Mouse (Mus musculus): ENCODE data around the gene Baz1a. TPM values are rescaled to one million over a fixed set of nuclear protein-coding genes. Genes with fewer than 3 reads are reported as not detected.

Baz1a gene
- polyA plus RNA-seq, 2 experiments: 17.7 to 26.4 TPM

- WGBS (ENCODE audit: insufficient replicate concordance): 50% methylated on average over 6 of the region's 6 CpGs
- DNase-seq (ENCODE audit: low read depth in 3 of 3, low spot score in 3 of 3): no peak
- Histone ChIP-seq H3K9me3 (ENCODE audit: control insufficient read depth, low read length) (no peaks in the 10 kb centered on the region), H3K4me3 (ENCODE audit: insufficient read depth in 1 of 2, low read depth in 2 of 2, low read length in 2 of 2) (no peak overlapping the region), H3K36me3 (replicated peaks; ENCODE audit: control insufficient read depth, insufficient read depth, low read depth) (no peaks in the 10 kb centered on the region), H3K4me2 (ENCODE audit: low read depth) (no peak overlapping the region), H3K27ac (peak overlapping the region; percentile 65), H3K27me3 (ENCODE audit: control insufficient read depth, insufficient read depth, low read length) (no peaks in the 10 kb centered on the region), H3K4me1 (replicated peaks; ENCODE audit: control insufficient read depth in 2 of 2, insufficient read depth in 2 of 2, low read length in 1 of 2) (peaks cover 39 to 47% of the 10 kb centered on the region in 2 experiments), H3K9ac (replicated peaks) (no peak overlapping the region)
- TF ChIP-seq EP300 (IDR thresholded peaks at IDR 0.05; ENCODE audit: low read depth) (peak; percentile 53; the same call in 1 of the 2 replicates), CTCF (IDR thresholded peaks at IDR 0.05; ENCODE audit: low read depth) (no peak)
- ATAC-seq (ENCODE audit: insufficient read depth): no peak
These were observed 44.9 kb upstream of the Baz1a start for GRCm38 (mm10) chr12:55058865-55059615.

- Histone ChIP-seq H3K36me3 (replicated peaks; ENCODE audit: control insufficient read depth, insufficient read depth, low read depth) (no peaks in the 10 kb centered on the region), H3K27ac (no peak overlapping the region), H3K4me1 (replicated peaks; ENCODE audit: control insufficient read depth in 2 of 2, insufficient read depth in 2 of 2, low read length in 1 of 2) (peaks cover 56 to 63% of the 10 kb centered on the region in 2 experiments), H3K27me3 (ENCODE audit: control insufficient read depth, insufficient read depth, low read length) (no peaks in the 10 kb centered on the region), H3K4me3 (ENCODE audit: insufficient read depth in 1 of 2, low read depth in 2 of 2, low read length in 2 of 2) (no peak overlapping the region), H3K9me3 (ENCODE audit: control insufficient read depth, low read length) (no peaks in the 10 kb centered on the region), H3K4me2 (ENCODE audit: low read depth) (no peak overlapping the region), H3K9ac (replicated peaks) (no peak overlapping the region)
- ATAC-seq (ENCODE audit: insufficient read depth): no peak
- no peak for TF ChIP-seq EP300 (IDR thresholded peaks at IDR 0.05; ENCODE audit: low read depth)
- no peak for TF ChIP-seq CTCF (IDR thresholded peaks at IDR 0.05; ENCODE audit: low read depth)
- 73% methylated on average over 2 of the region's 2 CpGs for WGBS (ENCODE audit: insufficient replicate concordance)
- DNase-seq (ENCODE audit: low read depth in 3 of 3, low spot score in 3 of 3): no peak
These were observed 42.6 kb upstream of the Baz1a start for GRCm38 (mm10) chr12:55056703-55057102.

- Histone ChIP-seq H3K9me3 (ENCODE audit: control insufficient read depth, low read length) (no peaks in the 10 kb centered on the region), H3K4me1 (replicated peaks; ENCODE audit: control insufficient read depth in 2 of 2, insufficient read depth in 2 of 2, low read length in 1 of 2) (peaks cover 59 to 62% of the 10 kb centered on the region in 2 experiments), H3K9ac (replicated peaks) (no peak overlapping the region), H3K27ac (peak overlapping the region; percentile 79), H3K36me3 (replicated peaks; ENCODE audit: control insufficient read depth, insufficient read depth, low read depth) (no peaks in the 10 kb centered on the region), H3K4me2 (ENCODE audit: low read depth) (0 out of 2 replicates have a peak overlapping the region, but pooled peaks have one; percentile 6), H3K27me3 (ENCODE audit: control insufficient read depth, insufficient read depth, low read length) (no peaks in the 10 kb centered on the region), H3K4me3 (ENCODE audit: insufficient read depth in 1 of 2, low read depth in 2 of 2, low read length in 2 of 2) (no peak overlapping the region)
- DNase-seq (ENCODE audit: low read depth in 3 of 3, low spot score in 3 of 3): peak in 2 of 3 experiments; percentile 22 to 30
- no peak for ATAC-seq (ENCODE audit: insufficient read depth)
- WGBS (ENCODE audit: insufficient replicate concordance): 56% methylated on average over 2 of the region's 2 CpGs
- peak; percentile 72 for TF ChIP-seq EP300 (IDR thresholded peaks at IDR 0.05; ENCODE audit: low read depth)
- no peak for TF ChIP-seq CTCF (IDR thresholded peaks at IDR 0.05; ENCODE audit: low read depth)
These were observed 40.5 kb upstream of the Baz1a start for GRCm38 (mm10) chr12:55054551-55055241.

- Histone ChIP-seq H3K4me2 (ENCODE audit: low read depth) (peak overlapping the region; percentile 66), H3K36me3 (replicated peaks; ENCODE audit: control insufficient read depth, insufficient read depth, low read depth) (no peaks in the 10 kb centered on the region; the same call in 1 of the 2 replicates), H3K4me3 (ENCODE audit: insufficient read depth in 1 of 2, low read depth in 2 of 2, low read length in 2 of 2) (peak overlapping the region in 1 of 2 experiments; percentile 15; a peak in 1 of 4 replicates), H3K9me3 (ENCODE audit: control insufficient read depth, low read length) (no peaks in the 10 kb centered on the region), H3K27me3 (ENCODE audit: control insufficient read depth, insufficient read depth, low read length) (no peaks in the 10 kb centered on the region), H3K9ac (replicated peaks) (peak overlapping the region; percentile 38), H3K4me1 (replicated peaks; ENCODE audit: control insufficient read depth in 2 of 2, insufficient read depth in 2 of 2, low read length in 1 of 2) (peaks cover 45 to 50% of the 10 kb centered on the region in 2 experiments), H3K27ac (peak overlapping the region; percentile 92)
- ATAC-seq (ENCODE audit: insufficient read depth): peak; percentile 41; the same call in 1 of the 2 replicates
- TF ChIP-seq EP300 (IDR thresholded peaks at IDR 0.05; ENCODE audit: low read depth) (peak; percentile 91), CTCF (IDR thresholded peaks at IDR 0.05; ENCODE audit: low read depth) (no peak)
- peak; percentile 63 to 70 (median 65) for DNase-seq (ENCODE audit: low read depth in 3 of 3, low spot score in 3 of 3)
- WGBS (ENCODE audit: insufficient replicate concordance): 19% methylated on average over 7 of the region's 7 CpGs
These were observed 39.1 kb upstream of the Baz1a start for GRCm38 (mm10) chr12:55053267-55053666.
